Comparison of ENCODE assay signal across 25 mouse cellular contexts in the genomic region with DNA sequence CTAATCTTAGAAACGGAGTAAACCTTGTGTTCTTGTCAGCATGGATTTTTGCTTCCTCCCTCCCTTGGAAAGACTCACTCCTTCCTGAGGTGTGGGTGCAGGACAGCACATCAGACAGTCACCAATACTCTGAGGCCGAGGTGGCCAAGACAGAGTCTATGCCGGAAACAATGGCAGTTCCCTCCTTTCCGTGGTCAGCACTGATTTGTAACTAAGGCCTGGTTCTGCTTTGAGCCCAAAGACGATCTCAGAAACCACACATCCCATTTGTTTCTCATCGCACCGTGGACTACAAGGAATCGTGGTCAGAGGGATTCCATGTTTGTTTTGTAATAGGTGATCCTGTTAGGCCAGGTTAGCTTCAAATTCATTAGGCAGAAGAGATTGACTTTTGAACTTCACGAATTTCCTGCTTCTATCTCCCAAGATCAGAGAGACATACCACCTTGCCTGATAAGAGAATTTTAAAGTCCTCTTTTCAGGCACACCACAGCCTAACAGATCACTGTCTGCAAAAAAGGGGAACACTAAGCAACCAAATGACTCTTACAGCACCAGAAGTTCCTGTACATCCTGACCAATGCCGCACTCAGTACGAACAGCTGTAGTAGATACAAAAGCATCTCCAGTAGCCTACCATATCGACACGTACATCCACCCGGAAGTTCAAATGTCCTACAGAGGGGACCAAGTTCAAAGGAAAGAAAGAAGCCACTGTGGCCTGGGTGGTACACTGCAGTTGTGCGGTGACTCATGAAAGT.
DNase-seq lines count a peak whose midpoint lies in the region; ATAC-seq and TF ChIP-seq lines count a peak whose summit lies in the region.
"Had no signal": no experiment of that assay in that cellular context is flagged by ENCODE, and none has a peak within 500 bp of the region (broad histone marks: within the 10 kb centered on the region; RNA-seq: fewer than 3 reads in every experiment).

No protein-coding gene starts in this region.

- H3K27ac ChIP-seq in layer of hippocampus, adult 2 months, result peak overlapping the region; percentile 14; the same call in 1 of the 2 replicates
- H3K27ac ChIP-seq in midbrain, embryonic 10.5 days (replicated peaks), result no peak overlapping the region
- H3K27ac ChIP-seq in forebrain, embryonic 11.5 days (ENCODE audit: low read depth, low read length), result no peak overlapping the region
- H3K27ac ChIP-seq: embryonic facial prominence, embryonic 12.5 days; forebrain, embryonic 12.5 days; hindbrain, embryonic 14.5 days; liver, embryonic 13.5 days; midbrain, embryonic 15.5 days had no signal

- no peaks in the 10 kb centered on the region for H3K4me1 ChIP-seq in midbrain, embryonic 10.5 days
- no peaks in the 10 kb centered on the region for H3K4me1 ChIP-seq in forebrain, embryonic 11.5 days (replicated peaks; ENCODE audit: control insufficient read depth, insufficient read depth, low read length)
- H3K4me1 ChIP-seq: embryonic facial prominence, embryonic 12.5 days; heart, embryonic 12.5 days; liver, embryonic 13.5 days had no signal

- no peaks in the 10 kb centered on the region for H3K9me3 ChIP-seq in midbrain, embryonic 10.5 days (replicated peaks)
- no peaks in the 10 kb centered on the region for H3K9me3 ChIP-seq in forebrain, embryonic 11.5 days (ENCODE audit: control insufficient read depth, low read length)
- H3K9me3 ChIP-seq: embryonic facial prominence, embryonic 12.5 days; forebrain, embryonic 12.5 days; heart, embryonic 12.5 days; liver, embryonic 13.5 days; midbrain, embryonic 15.5 days had no signal

- no peak for TF ChIP-seq CTCF in layer of hippocampus, adult 2 months (conservative IDR thresholded peaks at IDR 0.05)

- ATAC-seq in megakaryocyte, adult 5-6 weeks (ENCODE audit: poor library complexity, severe bottlenecking), result peak; percentile 87
- no peak for ATAC-seq in forebrain, embryonic 11.5 days (replicated peaks; ENCODE audit: low FRiP score)
- ATAC-seq: midbrain, embryonic 15.5 days had no signal

- 87% methylated on average over 15 of the region's 15 CpGs for WGBS in midbrain, embryonic 10.5 days
- WGBS in forebrain, embryonic 11.5 days, result 86% methylated on average over 15 of the region's 15 CpGs

- H3K36me3 ChIP-seq in midbrain, embryonic 10.5 days, result no peaks in the 10 kb centered on the region
- H3K36me3 ChIP-seq in forebrain, embryonic 11.5 days (ENCODE audit: control insufficient read depth, insufficient read depth, low read length), result no peaks in the 10 kb centered on the region
- H3K36me3 ChIP-seq: embryonic facial prominence, embryonic 12.5 days; forebrain, embryonic 12.5 days; heart, embryonic 12.5 days; liver, embryonic 13.5 days; midbrain, embryonic 15.5 days had no signal

- H3K4me2 ChIP-seq in forebrain, embryonic 11.5 days (ENCODE audit: low read depth, low read length, severe bottlenecking), result no peak overlapping the region
- H3K4me2 ChIP-seq: embryonic facial prominence, embryonic 12.5 days; forebrain, embryonic 12.5 days; heart, embryonic 12.5 days; hindbrain, embryonic 14.5 days; liver, embryonic 13.5 days; lung, embryonic 14.5 days; midbrain, embryonic 15.5 days had no signal

- no peak for DNase-seq in layer of hippocampus, adult 2 months (ENCODE audit: low spot score in 2 of 2)
- no peak for DNase-seq in layer of hippocampus, adult 8-10 months (ENCODE audit: low spot score in 2 of 2)
- peak; percentile 3 for DNase-seq in c-Kit-positive CD71-negative TER-119-negative erythroid progenitor cells, embryonic 14.5 days (ENCODE audit: low read depth)
- no peak for DNase-seq in right cerebral cortex, postnatal 14 days
- no peak for DNase-seq in midbrain, embryonic 10.5 days (ENCODE audit: low spot score)
- DNase-seq in forebrain, embryonic 11.5 days (ENCODE audit: low spot score), result no peak
- DNase-seq: adrenal gland, postnatal 25 days; B cell, adult 2 months; cerebellum, adult 11 months; cerebellum, adult 9-11 months; gastrocnemius, postnatal 10 days; heart, adult 18-20 months; heart, postnatal 10 days; kidney, adult 8-10 months; kidney, postnatal 10 days; liver, embryonic 13.5 days; lung, embryonic 14.5 days; thymus, postnatal 14 days had no signal

- H3K9ac ChIP-seq in forebrain, embryonic 11.5 days (ENCODE audit: low read length), result no peak overlapping the region
- H3K9ac ChIP-seq: embryonic facial prominence, embryonic 12.5 days; forebrain, embryonic 12.5 days; heart, embryonic 12.5 days; hindbrain, embryonic 14.5 days; liver, embryonic 13.5 days; lung, embryonic 14.5 days; midbrain, embryonic 15.5 days had no signal

- H3K4me3 ChIP-seq in layer of hippocampus, adult 2 months, result no peak overlapping the region
- H3K4me3 ChIP-seq in midbrain, embryonic 10.5 days, result no peak overlapping the region
- H3K4me3 ChIP-seq in forebrain, embryonic 11.5 days (ENCODE audit: low read depth, low read length), result no peak overlapping the region
- H3K4me3 ChIP-seq: embryonic facial prominence, embryonic 12.5 days; forebrain, embryonic 12.5 days; heart, embryonic 12.5 days; liver, embryonic 13.5 days; midbrain, embryonic 15.5 days; myocyte had no signal

- no peaks in the 10 kb centered on the region for H3K27me3 ChIP-seq in midbrain, embryonic 10.5 days (ENCODE audit: low read depth, poor library complexity, severe bottlenecking)
- H3K27me3 ChIP-seq in forebrain, embryonic 11.5 days (ENCODE audit: control insufficient read depth, insufficient read depth, low read length), result no peaks in the 10 kb centered on the region
- H3K27me3 ChIP-seq: embryonic facial prominence, embryonic 12.5 days; forebrain, embryonic 12.5 days; heart, embryonic 12.5 days; liver, embryonic 13.5 days; midbrain, embryonic 15.5 days had no signal
